Mouse (Mus musculus) hindbrain, embryonic 14.5 days (tissue): ENCODE data around the gene Sh3kbp1. TPM values are rescaled to one million over a fixed set of nuclear protein-coding genes. Genes with fewer than 3 reads are reported as not detected.

Experiments
- ATAC-seq: fragments of 200-750 bp; cut with Nextera tagmentation; 2 replicates; pipeline ENCODE4 v1.8.0; 2017; ENCODE audit warnings: moderate number of reproducible peaks, mild to moderate bottlenecking, moderate TSS enrichment, moderate library complexity; ENCODE audit not compliant: low FRiP score
- DNase-seq: peaks from one replicate; pipeline ENCODE4 v3.0.0-alpha.2; 2015; ENCODE audit warnings: low spot score
- H3K27ac ChIP-seq: fragments of 300-500 bp; sonication (generic); 2 replicates; pipeline ENCODE4 v1.5.1; 2014; ENCODE audit warnings: mild to moderate bottlenecking, moderate library complexity
- H3K27me3 ChIP-seq: fragments of 300-500 bp; sonication (generic); 2 replicates; pipeline ENCODE4 v1.6.1; 2014; ENCODE audit warnings: mild to moderate bottlenecking, low read length, mixed read lengths; ENCODE audit not compliant: control insufficient read depth, insufficient read depth
- H3K36me3 ChIP-seq: fragments of 300-500 bp; sonication (generic); replicated peaks from 2 replicates; pipeline ENCODE4 v1.6.1; 2014; ENCODE audit not compliant: control insufficient read depth, insufficient read depth
- H3K4me1 ChIP-seq: fragments of 300-500 bp; sonication (generic); replicated peaks from 2 replicates; pipeline ENCODE4 v1.6.1; 2014; ENCODE audit warnings: antibody characterized with exemption, low read length, mixed read lengths; ENCODE audit not compliant: control insufficient read depth, insufficient read depth
- H3K4me2 ChIP-seq: fragments of 300-500 bp; sonication (generic); replicated peaks from 2 replicates; pipeline ENCODE4 v1.6.1; 2014; ENCODE audit warnings: mild to moderate bottlenecking, moderate library complexity
- H3K4me3 ChIP-seq: fragments of 300-500 bp; sonication (generic); replicated peaks from 2 replicates; pipeline ENCODE4 v1.5.1; 2014; ENCODE audit warnings: mild to moderate bottlenecking, low read length
- H3K9ac ChIP-seq: fragments of 300-500 bp; sonication (generic); 2 replicates; pipeline ENCODE4 v1.6.1; 2014
- H3K9me3 ChIP-seq: fragments of 300-500 bp; sonication (generic); 2 replicates; pipeline ENCODE4 v1.6.1; 2016; ENCODE audit warnings: low read length; ENCODE audit not compliant: control insufficient read depth
- WGBS: fragments of 180-500 bp; shearing (Covaris S2); extraction: QIAGEN DNeasy Blood & Tissue Kit; methylation state at CpG from one replicate; pipeline ENCODE4 v1.1.7; 2014; 5-methylcytosine and 5-hydroxymethylcytosine counted together
- polyA plus RNA-seq: library from polyadenylated mRNA; unstranded; fragments of >200 nt; fragmentation: Nextera tagmentation; extraction: Ambion mirVana; gene quantifications from 2 replicates; pipeline ENCODE4 v1.2.1, GENCODE M21; 2014

The Sh3kbp1 gene
- polyA plus RNA-seq, 1 experiment from 2014 or later = 53.4 TPM

- 83% methylated on average over 2 of the region's 2 CpGs for WGBS
- ATAC-seq (no peak), DNase-seq (no peak)
- H3K27ac ChIP-seq = no peak overlapping the region
- no peak overlapping the region for H3K4me2 ChIP-seq
- peaks cover 23% of the 10 kb centered on the region; the same call in 1 of the 2 replicates for H3K27me3 ChIP-seq
- no peak overlapping the region for H3K9ac ChIP-seq
- H3K9me3 ChIP-seq = no peaks in the 10 kb centered on the region
- peaks cover 1% of the 10 kb centered on the region; the same call in 1 of the 2 replicates for H3K4me1 ChIP-seq
- no peaks in the 10 kb centered on the region for H3K36me3 ChIP-seq
- no peak overlapping the region for H3K4me3 ChIP-seq
Measured at GRCm38 (mm10) chrX:159713191-159713590, 86.1 kb downstream of the Sh3kbp1 start.

GRCm38 (mm10) chrX:159721390-159721789, 94.3 kb downstream of the Sh3kbp1 start:
- ATAC-seq (no peak), DNase-seq (no peak)
- H3K4me2 ChIP-seq = no peak overlapping the region
- H3K36me3 ChIP-seq = no peaks in the 10 kb centered on the region
- H3K27me3 ChIP-seq = peaks cover 12% of the 10 kb centered on the region; the same call in 1 of the 2 replicates
- no peak overlapping the region for H3K27ac ChIP-seq
- H3K4me1 ChIP-seq = no peaks in the 10 kb centered on the region
- H3K9me3 ChIP-seq = no peaks in the 10 kb centered on the region
- H3K4me3 ChIP-seq = no peak overlapping the region
- WGBS = 89% methylated on average over 1 of the region's 1 CpGs
- no peak overlapping the region for H3K9ac ChIP-seq

DNA sequence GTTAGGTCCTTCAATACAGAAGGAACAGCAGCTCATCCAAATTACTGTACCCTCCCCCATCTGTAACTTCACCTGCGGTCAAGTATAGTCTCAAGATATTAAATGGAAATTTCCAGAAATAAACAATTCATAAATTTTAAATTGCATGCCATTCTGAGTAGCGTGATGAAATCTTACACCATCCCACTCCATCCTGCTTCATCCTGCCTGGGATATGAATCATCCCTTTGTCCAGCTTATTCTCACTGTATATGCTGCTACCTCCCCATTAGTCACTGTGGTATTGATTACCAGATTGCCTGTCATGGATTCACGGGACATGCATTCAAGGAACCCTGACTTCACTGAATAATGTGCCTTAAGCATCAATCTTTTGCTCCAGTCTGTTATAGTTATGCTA, 104.3 kb downstream of the Sh3kbp1 start:
- Histone ChIP-seq H3K9me3 (no peaks in the 10 kb centered on the region), H3K36me3 (no peaks in the 10 kb centered on the region), H3K27me3 (no peaks in the 10 kb centered on the region; the same call in 1 of the 2 replicates), H3K4me3 (no peak overlapping the region), H3K9ac (no peak overlapping the region), H3K27ac (no peak overlapping the region), H3K4me1 (no peaks in the 10 kb centered on the region), H3K4me2 (no peak overlapping the region)
- 82% methylated on average over 3 of the region's 3 CpGs for WGBS
- no peak for ATAC-seq
- no peak for DNase-seq

DNA sequence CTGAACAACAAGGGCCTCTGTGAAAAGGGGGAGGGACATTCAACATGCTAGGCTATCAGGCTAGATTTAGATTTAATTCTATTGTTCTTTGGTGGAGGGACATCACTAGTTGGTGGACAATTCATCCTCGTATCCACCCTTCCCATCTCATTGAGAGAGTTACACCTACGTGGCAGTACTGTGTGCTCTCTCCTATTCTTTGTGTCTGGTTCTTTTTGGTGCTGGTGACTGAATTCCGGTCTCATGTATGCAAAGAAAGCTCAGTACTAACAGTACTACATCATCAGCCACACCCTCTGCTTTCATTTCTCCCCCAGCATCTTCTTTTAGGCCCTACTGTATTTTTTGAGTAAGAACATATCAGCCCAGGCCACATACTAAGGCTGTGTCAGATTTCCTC, 105.8 kb downstream of the Sh3kbp1 start:
- 77% methylated on average over 3 of the region's 3 CpGs for WGBS
- H3K4me2 ChIP-seq = no peak overlapping the region
- no peak for ATAC-seq
- H3K4me1 ChIP-seq = no peaks in the 10 kb centered on the region
- H3K4me3 ChIP-seq = no peak overlapping the region
- H3K9me3 ChIP-seq = no peaks in the 10 kb centered on the region
- no peak overlapping the region for H3K9ac ChIP-seq
- H3K27me3 ChIP-seq = no peaks in the 10 kb centered on the region; the same call in 1 of the 2 replicates
- no peak overlapping the region for H3K27ac ChIP-seq
- no peak for DNase-seq
- H3K36me3 ChIP-seq = no peaks in the 10 kb centered on the region

DNA sequence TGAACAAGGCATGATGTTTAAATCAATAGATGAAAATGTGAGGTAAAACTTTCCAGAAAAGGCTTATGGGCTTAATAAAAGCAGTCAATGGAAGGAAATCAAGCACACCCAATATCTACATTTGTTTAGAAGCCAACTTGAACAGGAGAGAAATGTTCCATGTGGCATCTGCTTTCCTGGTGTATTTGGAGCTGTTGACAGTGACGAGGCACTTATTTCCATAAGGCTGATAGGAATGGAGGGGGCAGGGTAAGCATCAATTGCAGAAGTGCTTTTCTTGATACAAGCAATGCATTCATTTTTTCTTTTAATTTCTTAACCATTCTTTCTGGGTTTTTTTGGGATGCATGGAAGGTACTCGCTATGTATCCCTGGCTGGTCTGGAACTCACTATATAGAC, 106.9 kb downstream of the Sh3kbp1 start:
- no peak overlapping the region for H3K9ac ChIP-seq
- H3K36me3 ChIP-seq = no peaks in the 10 kb centered on the region
- H3K9me3 ChIP-seq = no peaks in the 10 kb centered on the region
- H3K4me2 ChIP-seq = no peak overlapping the region
- DNase-seq = no peak
- H3K4me3 ChIP-seq = no peak overlapping the region
- no peak overlapping the region for H3K27ac ChIP-seq
- ATAC-seq = no peak
- no peaks in the 10 kb centered on the region for H3K4me1 ChIP-seq
- WGBS = 72% methylated on average over 2 of the region's 2 CpGs
- no peaks in the 10 kb centered on the region; the same call in 1 of the 2 replicates for H3K27me3 ChIP-seq

- no peaks in the 10 kb centered on the region for H3K4me1 ChIP-seq
- no peak overlapping the region for H3K4me2 ChIP-seq
- H3K27ac ChIP-seq = no peak overlapping the region
- H3K27me3 ChIP-seq = peaks cover 4% of the 10 kb centered on the region; the same call in 1 of the 2 replicates
- no peaks in the 10 kb centered on the region for H3K36me3 ChIP-seq
- 41% methylated on average over 6 of the region's 6 CpGs for WGBS
- DNase-seq (no peak), ATAC-seq (no peak)
- no peak overlapping the region for H3K4me3 ChIP-seq
- H3K9ac ChIP-seq = no peak overlapping the region
- H3K9me3 ChIP-seq = no peaks in the 10 kb centered on the region
Measured at GRCm38 (mm10) chrX:159735513-159736099, 108.5 kb downstream of the Sh3kbp1 start.

DNA sequence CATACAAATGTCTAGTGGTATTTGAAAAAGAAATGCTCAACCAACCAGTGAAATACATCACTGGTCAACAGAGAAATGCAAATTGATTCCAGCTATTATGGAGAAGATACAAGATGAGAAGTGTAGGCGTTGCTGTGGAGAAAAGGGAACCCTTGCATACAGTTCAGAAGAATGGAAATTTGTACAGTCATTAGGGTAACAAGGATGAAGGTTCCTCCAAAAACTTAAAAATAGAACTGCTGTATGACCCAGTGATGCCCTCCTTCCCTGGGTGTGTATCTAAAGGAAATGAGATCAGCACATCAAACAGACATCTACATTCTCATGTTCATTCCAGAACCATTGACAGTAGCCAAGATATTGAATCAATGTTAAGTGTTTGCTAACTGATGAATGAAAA, 110.3 kb downstream of the Sh3kbp1 start:
- Histone ChIP-seq H3K9ac (no peak overlapping the region), H3K4me2 (no peak overlapping the region), H3K27me3 (peaks cover 8% of the 10 kb centered on the region), H3K4me3 (no peak overlapping the region), H3K4me1 (no peaks in the 10 kb centered on the region), H3K36me3 (no peaks in the 10 kb centered on the region), H3K9me3 (no peaks in the 10 kb centered on the region), H3K27ac (no peak overlapping the region)
- no peak for DNase-seq
- no peak for ATAC-seq
- 81% methylated on average over 1 of the region's 1 CpGs for WGBS

GRCm38 (mm10) chrX:159744035-159744434, 117.0 kb downstream of the Sh3kbp1 start:
- Histone ChIP-seq H3K27me3 (peaks cover 13% of the 10 kb centered on the region; the same call in 1 of the 2 replicates), H3K27ac (no peak overlapping the region), H3K4me2 (no peak overlapping the region), H3K4me1 (no peaks in the 10 kb centered on the region), H3K36me3 (no peaks in the 10 kb centered on the region), H3K9me3 (no peaks in the 10 kb centered on the region), H3K9ac (no peak overlapping the region), H3K4me3 (no peak overlapping the region)
- WGBS = 51% methylated on average over 5 of the region's 5 CpGs
- peak; percentile 46; the same call in 1 of the 2 replicates for ATAC-seq
- no peak for DNase-seq

- H3K4me2 ChIP-seq = no peak overlapping the region
- DNase-seq = no peak
- 40% methylated on average over 3 of the region's 3 CpGs for WGBS
- peaks cover 13% of the 10 kb centered on the region; the same call in 1 of the 2 replicates for H3K27me3 ChIP-seq
- ATAC-seq = no peak
- H3K36me3 ChIP-seq = no peaks in the 10 kb centered on the region
- no peak overlapping the region for H3K9ac ChIP-seq
- no peak overlapping the region for H3K27ac ChIP-seq
- H3K4me1 ChIP-seq = no peaks in the 10 kb centered on the region
- H3K4me3 ChIP-seq = no peak overlapping the region
- no peaks in the 10 kb centered on the region for H3K9me3 ChIP-seq
Measured at GRCm38 (mm10) chrX:159744620-159745019, 117.5 kb downstream of the Sh3kbp1 start.

DNA sequence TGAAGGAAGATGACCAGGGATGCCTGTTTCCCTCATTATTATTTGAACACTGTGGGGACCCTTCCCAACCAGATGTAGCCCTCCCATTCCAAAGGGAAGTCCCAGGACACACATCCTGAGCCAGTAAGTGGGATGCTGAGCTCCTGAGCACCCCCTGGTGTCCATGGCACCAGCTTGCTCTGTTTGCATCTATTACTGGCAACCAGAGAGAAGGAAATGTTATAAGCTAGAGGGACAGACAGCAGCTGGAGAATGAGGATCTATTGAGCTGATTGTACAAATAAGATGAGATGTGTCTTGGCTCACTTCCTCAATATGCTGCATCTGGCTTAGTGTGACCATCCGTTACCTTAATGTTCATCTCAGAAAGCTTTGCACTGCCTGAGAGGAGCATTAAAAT, 124.8 kb downstream of the Sh3kbp1 start:
- Histone ChIP-seq H3K9ac (no peak overlapping the region), H3K36me3 (no peaks in the 10 kb centered on the region), H3K27ac (no peak overlapping the region), H3K4me2 (no peak overlapping the region), H3K4me3 (no peak overlapping the region), H3K27me3 (no peaks in the 10 kb centered on the region; the same call in 1 of the 2 replicates), H3K4me1 (no peaks in the 10 kb centered on the region), H3K9me3 (no peaks in the 10 kb centered on the region)
- 90% methylated on average over 1 of the region's 1 CpGs for WGBS
- DNase-seq (no peak), ATAC-seq (no peak)
